Comparison of ENCODE assay signal across 1 mouse cellular context in genomic region chr11:88713479-88713878, GRCm38 (mm10).
TF ChIP-seq lines count a peak whose summit lies in the region.

No protein-coding gene starts in this region.

TF ChIP-seq in CH12.LX, 34 proteins besides CTCF, POLR2A, EP300 and RAD21 (continued from another document):
- TF ChIP-seq ZNF384 (IDR thresholded peaks at IDR 0.05; ENCODE audit: low read depth, low read length) = no peak
- TF ChIP-seq ZC3H11A (IDR thresholded peaks at IDR 0.05; ENCODE audit: low read depth, low read length) = no peak
- TF ChIP-seq RCOR1 (conservative IDR thresholded peaks at IDR 0.05; ENCODE audit: low read depth, low read length) = no peak
- peak; percentile 93 for TF ChIP-seq ETS1 (conservative IDR thresholded peaks at IDR 0.05; ENCODE audit: low read depth, low read length)
- TF ChIP-seq UBTF (IDR thresholded peaks at IDR 0.05; ENCODE audit: low read depth, low read length) = no peak
